Mouse (Mus musculus) T-helper 2 cell (primary cell): ENCODE results near the gene Haus7.

ENCODE experiments used
- in situ Hi-C: fragments of 300-600 bp; cut with MboI, MseI; formaldehyde crosslinking; loops from one replicate; pipeline ENCODE4 v1.15.1; 2025; ENCODE audit warnings: high pct_unique_total_duplicates

Haus7 gene

DNA sequence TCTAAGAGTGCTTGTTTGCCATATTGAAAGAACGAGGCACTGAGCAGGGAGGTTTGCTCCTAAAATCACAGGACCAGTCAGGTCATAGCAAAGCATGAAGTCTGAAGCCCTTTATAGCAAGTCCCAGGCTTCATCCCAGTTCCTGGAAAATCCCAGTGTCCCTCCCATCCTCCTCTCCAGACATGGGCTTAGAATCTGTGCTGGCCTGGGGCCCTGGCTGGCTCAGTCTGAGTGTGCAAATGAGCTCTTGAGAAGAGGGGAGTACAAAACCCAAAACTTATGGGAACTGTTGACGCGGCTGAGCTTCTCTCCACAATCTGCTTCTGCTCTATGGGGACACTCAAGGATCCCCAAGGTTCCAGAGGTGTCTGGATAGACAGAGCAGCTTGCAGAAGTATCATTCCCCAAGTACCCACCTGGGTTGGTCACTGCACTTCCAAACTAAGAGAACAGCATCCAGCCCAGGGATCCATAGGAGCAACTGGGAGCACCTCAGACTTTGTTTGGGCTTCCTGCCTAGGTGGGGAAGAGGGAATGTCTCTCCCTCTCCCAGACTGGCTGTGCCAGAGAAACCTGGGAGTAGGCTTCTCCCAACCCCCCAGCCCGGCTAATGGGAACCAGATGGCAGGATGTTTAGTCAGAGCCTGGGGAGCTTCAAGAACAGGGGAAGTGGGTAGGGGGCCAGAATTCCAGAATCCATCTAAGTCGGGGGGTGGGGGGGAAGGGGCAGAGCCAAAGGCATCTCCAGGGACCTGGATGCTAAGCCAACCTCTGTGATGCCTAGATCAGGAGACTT, 8.8 kb upstream of the Haus7 start:
- in situ Hi-C loops: no loop called here

DNA sequence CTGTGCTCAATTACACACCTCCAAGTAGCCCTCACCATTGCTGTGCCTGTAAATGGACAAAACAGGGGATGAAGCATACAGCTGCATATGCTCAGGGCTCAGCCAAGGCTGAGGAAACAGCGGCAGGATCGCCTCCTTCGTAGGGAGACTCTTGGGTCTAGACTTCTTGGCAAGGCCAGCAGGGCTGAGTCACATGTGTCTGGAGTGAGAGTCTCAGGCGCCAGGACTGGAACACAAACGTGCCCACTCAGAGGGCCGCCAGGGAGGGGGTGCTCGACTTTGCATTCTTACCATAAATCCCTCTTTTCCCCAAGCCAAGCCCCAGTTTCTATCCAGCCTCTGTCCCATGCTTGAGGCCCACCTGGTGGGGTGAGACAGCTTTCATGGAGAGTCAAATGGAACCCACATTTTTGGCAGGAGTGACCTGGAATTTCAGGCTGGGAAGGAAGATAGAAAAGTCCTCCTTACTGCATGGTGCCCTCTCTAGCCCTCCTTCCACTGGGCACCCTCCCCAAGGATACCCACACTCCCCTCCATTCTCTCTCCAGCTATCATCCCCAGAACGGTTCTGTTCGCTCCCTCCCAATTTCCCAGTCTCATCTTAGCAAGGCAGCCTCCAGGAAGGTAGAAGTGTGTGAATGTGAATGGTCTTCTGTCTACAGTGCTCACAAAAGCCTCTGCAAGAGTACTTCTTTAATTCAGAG, 6.8 kb upstream of the Haus7 start:
- in situ Hi-C loops: no loop called here

DNA sequence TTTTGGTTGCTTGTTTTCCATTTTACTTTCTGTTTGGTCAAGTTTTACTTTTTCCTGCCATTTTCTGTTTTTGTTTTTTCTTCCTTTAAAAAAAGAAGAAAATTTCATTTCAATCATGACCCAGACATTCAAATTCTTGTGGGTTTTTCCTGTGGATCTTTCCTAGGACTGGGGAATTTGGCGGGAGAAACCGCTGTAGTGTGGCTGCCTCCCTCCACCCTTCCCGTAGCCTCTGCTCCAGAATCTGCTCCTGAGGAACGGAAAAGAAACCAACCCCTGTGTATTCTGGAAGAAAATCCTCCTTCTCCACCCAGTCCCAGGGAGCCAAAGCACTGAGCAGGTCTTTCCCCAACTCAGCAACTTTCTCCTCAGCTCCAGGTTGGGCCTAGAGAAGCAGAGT, 1.9 kb upstream of the Haus7 start:
- in situ Hi-C loops: no loop called here

DNA sequence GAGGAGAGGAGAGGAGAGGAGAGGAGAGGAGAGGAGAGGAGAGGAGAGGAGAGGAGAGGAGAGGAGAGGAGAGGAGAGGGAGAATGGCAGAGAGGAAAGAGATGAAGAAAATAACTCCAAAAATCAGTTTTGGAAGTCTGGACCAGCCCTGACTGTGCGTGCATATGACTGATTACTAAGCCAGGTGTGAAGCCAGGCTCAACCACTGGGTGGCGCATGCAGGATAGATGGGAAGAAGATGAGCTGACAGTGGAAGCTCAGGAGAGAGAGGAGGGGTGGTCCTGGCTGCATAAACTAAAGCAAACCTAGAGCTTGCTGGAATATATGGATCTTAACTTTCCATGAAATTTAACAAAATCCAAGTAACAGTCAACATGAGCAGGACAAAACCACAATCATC, 6.9 kb downstream of the Haus7 start:
- in situ Hi-C loops: no loop called here

DNA sequence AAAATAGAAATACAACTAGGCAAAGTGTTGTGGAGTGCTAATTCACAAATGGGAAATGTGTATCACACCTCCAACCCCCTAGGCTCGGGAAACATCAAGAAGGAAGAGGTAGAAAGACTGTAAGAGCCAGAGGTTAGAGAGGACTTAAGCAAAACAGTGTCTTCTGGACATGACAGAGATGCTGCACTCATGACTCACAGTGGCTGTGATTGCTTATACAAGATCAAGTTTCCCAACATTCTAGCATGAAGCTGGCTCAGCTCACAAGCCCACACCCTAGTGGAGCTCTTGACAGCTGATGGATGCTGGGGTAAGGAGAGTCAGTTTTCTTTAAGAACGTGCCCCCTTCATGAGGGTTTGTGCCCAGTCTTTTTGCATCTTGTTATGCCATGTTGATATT, 17.4 kb downstream of the Haus7 start:
- in situ Hi-C loops: no loop called here

DNA sequence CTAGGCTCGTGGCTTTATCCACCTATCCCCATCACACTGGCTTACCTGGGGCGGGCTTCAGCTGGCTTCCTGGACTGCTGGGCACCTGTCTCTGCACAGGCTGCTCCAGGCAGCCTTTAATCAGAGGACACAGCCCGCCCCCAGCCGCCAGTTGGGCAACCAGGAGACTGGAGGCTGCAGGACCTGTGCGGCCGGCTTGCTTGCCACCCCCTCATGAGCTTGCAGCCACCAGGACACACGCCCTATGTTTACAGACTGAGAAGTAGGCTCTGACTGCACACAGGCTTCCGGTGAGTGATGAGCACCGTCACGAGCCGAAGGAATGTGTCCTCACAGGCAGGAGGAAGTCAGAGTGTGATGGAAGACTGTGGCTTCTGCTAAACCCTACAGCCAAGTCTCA, 23.6 kb downstream of the Haus7 start, which contains the start of gene Trex2:
Gene Trex2, minus strand, starts transcription at position 93 of the 400 bp plus-strand sequence.
- in situ Hi-C loops: no loop called here

DNA sequence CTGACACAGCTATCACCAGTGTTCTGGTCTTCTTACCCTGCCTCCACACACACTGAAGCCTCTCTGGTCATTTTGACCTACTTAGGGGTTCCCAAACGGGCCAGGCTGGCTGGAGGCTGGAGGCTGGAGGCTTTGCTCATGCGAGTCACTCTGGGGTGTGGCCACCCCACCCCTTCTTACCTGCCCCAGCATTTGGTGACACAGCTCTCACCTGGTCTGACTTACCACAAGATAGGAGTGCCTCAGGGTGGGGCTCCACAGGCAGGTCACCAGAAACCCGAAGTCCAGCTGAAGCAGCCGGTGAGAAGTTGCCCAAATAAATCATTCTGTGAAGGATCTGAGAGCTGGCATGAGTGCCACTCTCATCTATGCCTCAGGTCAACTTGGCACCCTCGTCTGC, 26.0 kb downstream of the Haus7 start:
- in situ Hi-C loops: no loop called here

DNA sequence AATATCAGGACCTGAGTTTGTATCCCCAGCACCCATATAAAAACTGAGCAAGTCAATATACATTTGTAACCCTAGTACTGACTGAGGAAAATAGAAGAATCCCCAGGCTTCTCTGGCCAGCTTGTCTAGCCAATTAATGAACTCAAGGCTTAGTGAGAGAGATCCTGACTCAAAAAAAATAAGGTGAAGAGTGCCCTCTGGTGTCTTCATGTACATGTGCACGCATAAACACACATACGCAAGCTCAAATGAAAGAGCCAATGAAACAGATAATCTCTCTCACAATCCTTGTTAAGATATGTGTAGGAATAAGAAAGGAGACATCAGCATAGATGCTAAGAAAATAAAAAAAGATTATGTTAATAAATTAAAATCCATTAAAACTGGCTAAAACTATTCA, 28.8 kb downstream of the Haus7 start:
- in situ Hi-C loops: no loop called here

DNA sequence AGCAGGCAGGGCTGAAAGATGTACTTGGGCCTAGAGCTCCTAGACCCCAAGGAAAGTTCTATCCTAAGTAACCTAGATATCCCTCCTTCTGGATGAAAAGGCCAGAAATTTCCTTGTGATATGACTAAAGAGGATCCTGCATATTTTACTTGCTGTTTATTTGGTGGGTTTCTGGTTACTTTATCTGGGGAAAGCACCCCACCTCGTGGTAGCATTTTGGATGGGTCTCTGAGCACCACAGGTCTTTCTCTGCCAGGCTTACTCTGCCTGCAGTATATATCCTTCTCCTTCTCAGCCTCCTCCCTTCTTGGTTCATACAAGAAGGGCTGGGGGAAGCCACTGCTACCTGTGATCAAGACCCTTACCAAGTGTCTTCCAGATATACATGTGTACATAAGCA, 46.1 kb downstream of the Haus7 start:
- in situ Hi-C loops: no loop called here

DNA sequence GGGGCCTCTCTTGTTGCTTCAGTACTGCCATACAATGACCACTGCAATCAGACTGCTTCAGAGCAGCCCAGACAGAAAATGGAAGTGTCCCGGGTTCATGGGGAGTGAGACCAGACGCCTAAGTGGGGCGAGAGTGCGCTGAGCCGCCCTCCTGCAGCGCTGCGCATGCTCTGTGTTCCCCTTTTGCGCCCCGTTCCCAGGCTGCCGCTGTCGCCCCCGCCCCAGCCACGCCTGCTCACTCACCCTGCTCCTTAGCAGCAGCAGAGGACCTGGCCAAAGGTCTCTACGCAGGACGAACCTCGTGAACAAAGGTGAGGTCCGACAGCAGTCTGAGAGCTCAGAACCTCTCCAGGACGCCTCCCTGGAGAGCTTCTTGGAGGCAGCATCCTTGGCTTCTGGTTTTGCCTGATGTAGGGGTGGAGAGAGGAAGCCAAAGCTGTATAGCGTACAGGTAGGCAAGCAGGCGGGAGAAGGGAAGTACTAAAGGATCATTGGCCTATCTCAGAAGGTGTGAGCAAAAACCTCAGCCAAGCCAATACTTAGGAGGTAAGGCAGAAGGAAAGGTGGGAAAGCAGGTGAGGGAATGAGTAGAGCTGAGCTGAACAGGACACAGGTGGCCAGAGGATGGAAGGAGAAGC, 47.8 kb downstream of the Haus7 start, which contains the start of gene Zfp92:
Gene Zfp92, plus strand, starts transcription at position 217 of the 638 bp plus-strand sequence.
- in situ Hi-C loops: no loop called here

DNA sequence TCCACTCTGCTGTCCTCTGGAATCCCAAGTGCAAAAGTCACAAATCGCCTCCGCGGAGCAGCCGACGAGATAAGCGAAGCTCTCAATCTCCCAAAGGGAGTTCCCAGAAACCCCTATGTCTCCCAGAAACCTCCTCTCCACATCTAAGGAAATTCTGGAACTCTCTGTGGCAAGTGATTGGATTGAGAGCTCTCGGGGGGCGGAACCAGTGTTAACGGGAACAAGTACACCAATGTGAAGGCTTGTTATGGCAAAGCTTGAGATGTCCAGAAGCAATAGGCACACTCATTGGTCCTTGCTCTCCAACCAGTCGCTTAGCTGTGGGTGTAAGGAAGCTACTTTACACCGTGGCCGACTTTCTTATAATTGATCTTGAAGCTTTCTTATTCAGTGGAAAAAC, 57.2 kb downstream of the Haus7 start:
- in situ Hi-C loops: no loop called here

DNA sequence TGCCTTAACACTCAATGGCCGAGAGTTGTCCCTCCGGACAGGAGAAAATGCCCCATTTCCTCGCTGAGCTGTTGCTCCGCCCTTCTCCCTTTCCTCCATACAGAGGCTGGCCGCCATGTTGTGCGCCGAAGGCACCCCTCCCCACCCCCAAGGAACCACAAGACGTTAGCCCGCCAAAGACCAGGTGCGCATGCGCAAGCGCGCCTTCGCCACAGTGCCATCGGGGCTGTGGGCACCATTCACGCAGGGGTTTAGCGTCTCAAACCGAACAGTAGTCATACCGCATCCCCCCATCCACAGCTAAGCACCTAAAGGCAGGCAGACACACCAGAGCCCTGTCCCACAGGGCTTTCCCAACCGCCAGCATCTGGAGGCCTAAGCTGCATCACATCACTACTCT, 57.9 kb downstream of the Haus7 start:
- in situ Hi-C loops: no loop called here

DNA sequence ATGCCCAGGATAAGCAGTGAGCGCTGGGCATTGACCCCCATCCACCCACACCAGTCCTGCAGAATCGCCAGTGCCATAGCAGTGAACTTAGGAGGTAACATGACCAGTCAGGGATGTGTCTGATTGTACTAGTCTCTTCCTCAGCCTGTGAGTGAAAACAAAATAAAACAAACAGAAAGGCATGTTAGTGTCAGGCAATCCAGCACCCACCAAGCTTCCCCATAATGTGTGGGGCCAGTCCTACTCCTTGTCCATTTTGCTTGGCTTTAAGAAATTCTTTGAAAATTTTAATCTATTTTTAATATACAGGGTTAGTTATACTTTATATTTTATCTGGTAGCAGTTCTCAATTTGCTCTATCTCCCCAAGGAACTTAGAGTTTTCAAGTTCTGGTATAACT, 60.2 kb downstream of the Haus7 start, which contains the start of gene Gm18336:
Gene Gm18336, minus strand, starts transcription at position 101 of the 400 bp plus-strand sequence.
- in situ Hi-C loops: loop anchor here (5.0 kb wide), 1 partner anchor 346 kb away; no protein-coding TSS in a partner anchor

DNA sequence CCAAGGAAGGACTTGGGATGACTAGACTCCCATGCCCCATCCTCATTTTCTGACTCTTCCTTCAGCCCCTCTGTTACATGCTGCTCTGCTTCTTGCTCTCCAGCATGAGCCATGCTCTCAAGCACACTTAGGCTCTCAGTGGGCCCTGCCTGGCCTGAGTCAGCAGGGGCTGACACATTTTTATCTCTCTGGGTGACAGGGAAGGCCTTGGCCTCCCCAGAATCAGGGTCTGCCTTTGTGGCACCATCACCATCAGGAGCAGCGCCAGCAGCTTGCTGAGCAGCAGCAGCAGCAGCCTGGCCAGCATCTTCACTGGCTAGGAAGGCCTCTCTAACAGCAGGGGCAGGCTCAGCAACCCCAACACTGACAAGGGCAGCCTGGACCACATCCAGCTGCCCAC, 62.4 kb downstream of the Haus7 start:
- in situ Hi-C loops: loop anchor here (5.0 kb wide), 1 partner anchor 344 kb away; no protein-coding TSS in a partner anchor

DNA sequence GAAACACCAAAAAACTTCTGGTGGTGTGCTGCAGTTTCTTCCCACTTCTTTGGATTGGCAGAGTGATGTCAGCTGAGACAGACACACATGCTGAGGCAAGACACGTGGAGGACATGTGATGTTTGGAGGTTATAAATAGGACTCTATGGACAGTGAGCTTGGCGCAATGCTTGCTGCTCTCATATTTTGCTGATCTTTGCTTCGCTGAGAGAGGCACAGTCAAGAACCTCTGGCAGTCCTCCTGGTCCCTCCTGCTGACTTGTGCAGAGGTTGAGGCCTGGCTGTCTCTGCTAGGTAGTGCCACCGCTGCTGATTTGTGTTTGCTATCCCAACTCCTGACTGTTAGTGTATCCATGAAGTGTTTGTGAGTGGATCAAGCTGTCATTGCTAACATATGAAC, 67.4 kb downstream of the Haus7 start:
- in situ Hi-C loops: no loop called here
